In genomic region chr8:13698281-13698680, GRCm38 (mm10) we compare ENCODE assay signal across 16 mouse cellular contexts. TPM values are rescaled to one million over a fixed set of nuclear protein-coding genes. Genes with fewer than 3 reads are reported as not detected.
"Had no signal": no experiment of that assay in that cellular context is flagged by ENCODE, and none has a peak within 500 bp of the region (broad histone marks: within the 10 kb centered on the region; RNA-seq: fewer than 3 reads in every experiment).

No protein-coding gene starts in this region.

- DNase-seq: kidney, adult 2 months; kidney, postnatal 36 days; liver, postnatal 0 days; lung, embryonic 14.5 days; midbrain, embryonic 14.5 days; thymus, adult 18-20 months; thymus, postnatal 14 days; thymus, postnatal 4 days had no signal

- H3K27me3 ChIP-seq: limb, embryonic 12.5 days; limb, embryonic 15.5 days had no signal

- H3K4me1 ChIP-seq: limb, embryonic 12.5 days had no signal

- H3K9me3 ChIP-seq: limb, embryonic 12.5 days; limb, embryonic 15.5 days; megakaryocyte, embryonic 14.5 days had no signal

- H3K36me3 ChIP-seq: limb, embryonic 12.5 days; limb, embryonic 15.5 days had no signal

- H3K9ac ChIP-seq: limb, embryonic 12.5 days; limb, embryonic 15.5 days; liver, embryonic 14.5 days; liver, postnatal 0 days; lung, embryonic 14.5 days had no signal

- H3K4me3 ChIP-seq: limb, embryonic 12.5 days; limb, embryonic 15.5 days; megakaryocyte, embryonic 14.5 days had no signal

- ATAC-seq: liver, postnatal 0 days; lung, postnatal 0 days had no signal

- H3K27ac ChIP-seq: kidney, postnatal 0 days; limb, embryonic 12.5 days; limb, embryonic 15.5 days; liver, embryonic 14.5 days; macrophage had no signal

RNA-seq across cellular contexts. Expression of gene Cfap97d2, which starts 7.4 kb away (rescaled TPM):
- polyA plus RNA-seq: kidney, adult 2 months; kidney, postnatal 0 days; limb, embryonic 15.5 days; liver, embryonic 11.5 days; liver, postnatal 0 days; lung, embryonic 14.5 days; macrophage had no signal
